In the genomic region with DNA sequence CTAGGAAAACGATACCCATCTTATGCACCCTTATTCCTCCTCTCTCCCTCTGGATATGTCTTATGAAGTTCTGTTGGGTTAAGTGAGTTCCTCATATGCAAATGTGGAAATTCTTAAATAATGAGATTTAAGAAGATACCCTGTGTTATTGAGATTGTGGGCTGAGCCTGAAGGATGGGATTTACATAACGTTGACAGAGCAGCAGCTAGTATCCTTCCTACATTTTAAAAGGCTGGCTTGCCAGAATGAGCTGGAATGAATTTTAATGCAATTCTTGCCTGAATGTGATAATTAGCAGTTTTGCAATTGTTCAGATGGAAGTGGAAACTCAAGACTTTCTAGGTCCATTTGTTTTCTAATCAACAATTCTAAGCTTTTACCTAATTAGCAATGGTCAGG, we compare ENCODE assay signal across 19 mouse cellular contexts.
"Had no signal": no experiment of that assay in that cellular context is flagged by ENCODE, and none has a peak within 500 bp of the region (broad histone marks: within the 10 kb centered on the region; RNA-seq: fewer than 3 reads in every experiment).

No protein-coding gene starts in this region.

- H3K9me3 ChIP-seq: stomach, embryonic 15.5 days had no signal

- H3K27me3 ChIP-seq: midbrain, embryonic 12.5 days; neural tube, embryonic 13.5 days; neural tube, embryonic 15.5 days; stomach, embryonic 15.5 days had no signal

- H3K9ac ChIP-seq: lung, embryonic 14.5 days; midbrain, embryonic 12.5 days; neural tube, embryonic 13.5 days; neural tube, embryonic 15.5 days; stomach, embryonic 15.5 days had no signal

- ATAC-seq: midbrain, embryonic 16.5 days had no signal

- H3K27ac ChIP-seq: midbrain, embryonic 10.5 days; midbrain, embryonic 12.5 days; neural tube, embryonic 13.5 days; neural tube, embryonic 15.5 days; stomach, embryonic 15.5 days; stomach, postnatal 0 days had no signal

- H3K4me2 ChIP-seq: lung, embryonic 14.5 days; midbrain, embryonic 12.5 days; neural tube, embryonic 13.5 days; neural tube, embryonic 15.5 days; stomach, embryonic 15.5 days had no signal

- H3K4me3 ChIP-seq: midbrain, embryonic 10.5 days; midbrain, embryonic 12.5 days; myocyte; neural tube, embryonic 13.5 days; neural tube, embryonic 15.5 days; stomach, embryonic 15.5 days had no signal

- DNase-seq: lung, adult 18-20 months; lung, embryonic 14.5 days; lung, postnatal 10 days; lung, postnatal 4 days; midbrain, embryonic 14.5 days; retina, postnatal 1 day; right cerebral cortex, adult 18-20 months; right cerebral cortex, postnatal 14 days; thymus, adult 18-20 months; thymus, postnatal 25 days; thymus, postnatal 4 days had no signal

- H3K4me1 ChIP-seq: midbrain, embryonic 10.5 days; midbrain, embryonic 12.5 days; neural tube, embryonic 13.5 days; neural tube, embryonic 15.5 days; stomach, embryonic 15.5 days had no signal
